Mouse (Mus musculus): ENCODE measurements around the gene Rasgrp3. TPM values are rescaled to one million over a fixed set of nuclear protein-coding genes. Genes with fewer than 3 reads are reported as not detected.

Gene Rasgrp3
- polyA plus RNA-seq, 1 experiment from 2014 or later: 9.8 TPM

- Histone ChIP-seq H3K36me3 (ENCODE audit: control insufficient read depth, insufficient read depth, low read length) (peaks cover 10% of the 10 kb centered on the region; the same call in 1 of the 2 replicates), H3K4me2 (no peak overlapping the region), H3K4me1 (replicated peaks; ENCODE audit: control insufficient read depth, insufficient read depth, low read length) (0 out of 2 replicates have a peak, but pooled peaks cover 2% of the 10 kb centered on the region), H3K27ac (ENCODE audit: low read depth, low read length) (no peak overlapping the region), H3K9me3 (ENCODE audit: control insufficient read depth, low read length) (no peaks in the 10 kb centered on the region), H3K9ac (ENCODE audit: low read depth, low read length) (no peak overlapping the region), H3K4me3 (ENCODE audit: low read depth, low read length) (no peak overlapping the region), H3K27me3 (replicated peaks; ENCODE audit: control insufficient read depth, insufficient read depth, low read length) (no peaks in the 10 kb centered on the region)
- DNase-seq (ENCODE audit: low spot score) (no peak), ATAC-seq (replicated peaks; ENCODE audit: low FRiP score) (0 out of 2 replicates have a peak, but pooled peaks have one; percentile 16)
- WGBS: 77% methylated on average over 12 of the region's 12 CpGs
Measured at GRCm38 (mm10) chr17:75534314-75535020, 98.8 kb downstream of the Rasgrp3 start.

GRCm38 (mm10) chr17:75535612-75536011 is 99.9 kb downstream of the Rasgrp3 start:
- ATAC-seq (replicated peaks; ENCODE audit: low FRiP score) (no peak), DNase-seq (ENCODE audit: low spot score) (no peak)
- no peak overlapping the region for H3K4me2 ChIP-seq
- no peak overlapping the region for H3K27ac ChIP-seq (ENCODE audit: low read depth, low read length)
- 0 out of 2 replicates have a peak, but pooled peaks cover 2% of the 10 kb centered on the region for H3K4me1 ChIP-seq (replicated peaks; ENCODE audit: control insufficient read depth, insufficient read depth, low read length)
- WGBS: 93% methylated on average over 4 of the region's 4 CpGs
- H3K4me3 ChIP-seq (ENCODE audit: low read depth, low read length): no peak overlapping the region
- H3K9me3 ChIP-seq (ENCODE audit: control insufficient read depth, low read length): no peaks in the 10 kb centered on the region
- no peaks in the 10 kb centered on the region for H3K27me3 ChIP-seq (replicated peaks; ENCODE audit: control insufficient read depth, insufficient read depth, low read length)
- H3K36me3 ChIP-seq (ENCODE audit: control insufficient read depth, insufficient read depth, low read length): peaks cover 10% of the 10 kb centered on the region; the same call in 1 of the 2 replicates
- no peak overlapping the region for H3K9ac ChIP-seq (ENCODE audit: low read depth, low read length)

DNA sequence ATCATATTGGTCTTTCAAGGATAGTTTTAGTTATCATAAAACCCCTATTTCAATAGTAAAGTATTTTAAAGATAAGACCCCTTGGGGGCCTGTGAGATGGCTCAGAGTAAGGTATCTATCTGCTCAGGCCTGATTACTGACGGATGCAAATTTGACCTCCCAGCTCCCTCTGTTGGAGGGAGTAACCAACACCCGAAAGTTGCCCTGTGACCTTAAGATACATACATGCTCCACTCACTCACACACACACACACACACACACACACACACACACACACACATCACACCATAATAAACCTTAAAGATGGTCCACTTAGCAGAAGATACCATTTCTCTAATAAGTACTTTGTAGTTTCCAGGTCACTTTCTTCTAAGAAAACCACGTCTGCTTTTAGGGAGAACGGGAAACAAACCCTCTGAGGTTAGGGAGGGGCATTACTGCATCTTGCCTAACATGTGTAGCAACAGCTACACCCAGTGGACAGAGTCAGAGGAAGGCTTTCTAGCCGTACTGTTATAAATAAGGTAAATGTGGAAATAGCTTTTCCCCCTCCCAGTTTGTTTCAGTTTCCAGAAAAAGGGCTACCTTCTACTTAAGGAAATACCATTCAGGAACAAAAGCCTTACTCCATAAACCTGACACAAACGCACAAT is 100.8 kb downstream of the Rasgrp3 start:
- 0 out of 2 replicates have a peak, but pooled peaks cover 2% of the 10 kb centered on the region for H3K4me1 ChIP-seq (replicated peaks; ENCODE audit: control insufficient read depth, insufficient read depth, low read length)
- H3K9me3 ChIP-seq (ENCODE audit: control insufficient read depth, low read length): no peaks in the 10 kb centered on the region
- H3K4me2 ChIP-seq: no peak overlapping the region
- ATAC-seq (replicated peaks; ENCODE audit: low FRiP score): peak; percentile 60
- H3K36me3 ChIP-seq (ENCODE audit: control insufficient read depth, insufficient read depth, low read length): peaks cover 10% of the 10 kb centered on the region; the same call in 1 of the 2 replicates
- H3K27ac ChIP-seq (ENCODE audit: low read depth, low read length): no peak overlapping the region
- WGBS: 37% methylated on average over 6 of the region's 6 CpGs
- H3K4me3 ChIP-seq (ENCODE audit: low read depth, low read length): no peak overlapping the region
- no peaks in the 10 kb centered on the region for H3K27me3 ChIP-seq (replicated peaks; ENCODE audit: control insufficient read depth, insufficient read depth, low read length)
- DNase-seq (ENCODE audit: low spot score): no peak
- no peak overlapping the region for H3K9ac ChIP-seq (ENCODE audit: low read depth, low read length)

- Histone ChIP-seq H3K9ac (ENCODE audit: low read depth, low read length) (no peak overlapping the region), H3K27me3 (replicated peaks; ENCODE audit: control insufficient read depth, insufficient read depth, low read length) (no peaks in the 10 kb centered on the region), H3K4me1 (replicated peaks; ENCODE audit: control insufficient read depth, insufficient read depth, low read length) (0 out of 2 replicates have a peak, but pooled peaks cover 2% of the 10 kb centered on the region), H3K27ac (ENCODE audit: low read depth, low read length) (no peak overlapping the region), H3K36me3 (ENCODE audit: control insufficient read depth, insufficient read depth, low read length) (peaks cover 11% of the 10 kb centered on the region; the same call in 1 of the 2 replicates), H3K9me3 (ENCODE audit: control insufficient read depth, low read length) (no peaks in the 10 kb centered on the region), H3K4me2 (no peak overlapping the region), H3K4me3 (ENCODE audit: low read depth, low read length) (no peak overlapping the region)
- 83% methylated on average over 7 of the region's 7 CpGs for WGBS
- ATAC-seq (replicated peaks; ENCODE audit: low FRiP score) (no peak), DNase-seq (ENCODE audit: low spot score) (no peak)
Measured at GRCm38 (mm10) chr17:75537050-75537445, 101.4 kb downstream of the Rasgrp3 start.

DNA sequence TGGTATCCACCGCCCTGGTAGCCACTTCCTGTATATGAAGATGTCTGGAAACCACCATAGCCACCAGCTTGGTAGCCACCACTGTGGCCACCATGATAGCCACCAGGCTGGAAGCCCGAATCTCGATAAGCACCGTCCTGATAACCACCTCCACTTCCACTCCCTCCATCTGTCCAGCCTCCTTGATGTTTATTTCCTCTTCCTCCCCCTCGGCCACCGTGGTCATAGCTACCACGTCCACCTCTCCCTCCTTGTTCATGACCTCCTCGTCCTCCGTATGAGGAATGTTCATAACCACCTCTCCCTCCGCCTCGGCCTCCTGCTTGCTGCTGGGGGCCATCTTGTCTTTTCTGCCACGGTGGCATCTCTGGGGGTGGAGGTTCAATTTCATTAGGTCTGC is 102.7 kb downstream of the Rasgrp3 start:
- WGBS: 81% methylated on average over 12 of the region's 12 CpGs
- ATAC-seq (replicated peaks; ENCODE audit: low FRiP score) (no peak), DNase-seq (ENCODE audit: low spot score) (no peak)
- no peak overlapping the region for H3K9ac ChIP-seq (ENCODE audit: low read depth, low read length)
- no peaks in the 10 kb centered on the region for H3K27me3 ChIP-seq (replicated peaks; ENCODE audit: control insufficient read depth, insufficient read depth, low read length)
- H3K4me2 ChIP-seq: no peak overlapping the region
- peaks cover 16% of the 10 kb centered on the region; the same call in 1 of the 2 replicates for H3K36me3 ChIP-seq (ENCODE audit: control insufficient read depth, insufficient read depth, low read length)
- no peak overlapping the region for H3K4me3 ChIP-seq (ENCODE audit: low read depth, low read length)
- 0 out of 2 replicates have a peak overlapping the region, but pooled peaks have one; percentile 2 for H3K27ac ChIP-seq (ENCODE audit: low read depth, low read length)
- H3K9me3 ChIP-seq (ENCODE audit: control insufficient read depth, low read length): no peaks in the 10 kb centered on the region
- H3K4me1 ChIP-seq (replicated peaks; ENCODE audit: control insufficient read depth, insufficient read depth, low read length): 0 out of 2 replicates have a peak, but pooled peaks cover 2% of the 10 kb centered on the region

DNA sequence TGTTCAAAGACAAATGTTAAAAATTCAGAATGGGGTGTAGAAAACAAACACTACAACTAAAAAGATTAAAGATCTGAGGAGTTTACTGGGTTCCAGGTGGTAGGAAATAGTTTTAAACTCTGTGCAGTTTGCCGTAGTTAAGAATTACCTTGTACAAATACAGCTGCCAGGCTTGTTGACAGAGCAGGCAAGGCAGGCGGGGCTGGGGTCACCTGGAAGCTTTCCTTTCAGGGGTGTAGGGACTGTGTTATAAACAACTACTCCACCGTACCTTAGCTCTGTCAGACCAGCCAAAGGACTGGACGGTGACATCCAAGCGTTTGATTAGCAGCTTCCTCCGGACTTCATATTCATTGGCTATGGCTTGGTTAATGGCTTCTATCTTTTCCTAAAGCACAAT is 103.4 kb downstream of the Rasgrp3 start:
- DNase-seq (ENCODE audit: low spot score) (no peak), ATAC-seq (replicated peaks; ENCODE audit: low FRiP score) (peak; percentile 38; the same call in 1 of the 2 replicates)
- no peaks in the 10 kb centered on the region for H3K27me3 ChIP-seq (replicated peaks; ENCODE audit: control insufficient read depth, insufficient read depth, low read length)
- no peak overlapping the region for H3K4me3 ChIP-seq (ENCODE audit: low read depth, low read length)
- H3K4me2 ChIP-seq: no peak overlapping the region
- no peak overlapping the region for H3K27ac ChIP-seq (ENCODE audit: low read depth, low read length)
- 81% methylated on average over 6 of the region's 6 CpGs for WGBS
- H3K9me3 ChIP-seq (ENCODE audit: control insufficient read depth, low read length): no peaks in the 10 kb centered on the region
- peaks cover 6% of the 10 kb centered on the region; the same call in 1 of the 2 replicates for H3K4me1 ChIP-seq (replicated peaks; ENCODE audit: control insufficient read depth, insufficient read depth, low read length)
- H3K9ac ChIP-seq (ENCODE audit: low read depth, low read length): no peak overlapping the region
- H3K36me3 ChIP-seq (ENCODE audit: control insufficient read depth, insufficient read depth, low read length): peaks cover 16% of the 10 kb centered on the region; the same call in 1 of the 2 replicates

DNA sequence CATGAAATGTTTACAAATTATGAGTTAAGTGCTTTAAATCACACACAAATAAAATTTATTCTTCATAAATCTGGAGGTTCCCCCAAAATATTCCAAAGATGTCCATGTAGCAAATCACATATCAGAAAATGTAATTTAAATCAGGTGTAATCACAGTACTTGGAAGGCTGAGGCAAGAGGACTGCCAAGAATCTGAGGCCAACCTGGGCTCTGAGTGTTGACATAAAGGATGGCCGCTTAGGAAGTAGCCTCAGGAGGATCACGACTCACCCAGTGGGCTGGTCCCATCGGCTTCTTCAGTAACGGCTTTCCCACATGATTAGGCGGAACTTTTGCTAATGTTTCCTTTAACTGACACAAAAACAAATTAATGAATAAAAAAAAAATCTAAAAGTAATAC is 104.1 kb downstream of the Rasgrp3 start:
- no peaks in the 10 kb centered on the region for H3K27me3 ChIP-seq (replicated peaks; ENCODE audit: control insufficient read depth, insufficient read depth, low read length)
- H3K4me2 ChIP-seq: no peak overlapping the region
- H3K9ac ChIP-seq (ENCODE audit: low read depth, low read length): no peak overlapping the region
- no peaks in the 10 kb centered on the region for H3K9me3 ChIP-seq (ENCODE audit: control insufficient read depth, low read length)
- peaks cover 13% of the 10 kb centered on the region for H3K4me1 ChIP-seq (replicated peaks; ENCODE audit: control insufficient read depth, insufficient read depth, low read length)
- no peak overlapping the region for H3K4me3 ChIP-seq (ENCODE audit: low read depth, low read length)
- WGBS: 79% methylated on average over 5 of the region's 5 CpGs
- H3K36me3 ChIP-seq (ENCODE audit: control insufficient read depth, insufficient read depth, low read length): peaks cover 19% of the 10 kb centered on the region; the same call in 1 of the 2 replicates
- no peak overlapping the region for H3K27ac ChIP-seq (ENCODE audit: low read depth, low read length)
- DNase-seq (ENCODE audit: low spot score) (no peak), ATAC-seq (replicated peaks; ENCODE audit: low FRiP score) (no peak)

DNA sequence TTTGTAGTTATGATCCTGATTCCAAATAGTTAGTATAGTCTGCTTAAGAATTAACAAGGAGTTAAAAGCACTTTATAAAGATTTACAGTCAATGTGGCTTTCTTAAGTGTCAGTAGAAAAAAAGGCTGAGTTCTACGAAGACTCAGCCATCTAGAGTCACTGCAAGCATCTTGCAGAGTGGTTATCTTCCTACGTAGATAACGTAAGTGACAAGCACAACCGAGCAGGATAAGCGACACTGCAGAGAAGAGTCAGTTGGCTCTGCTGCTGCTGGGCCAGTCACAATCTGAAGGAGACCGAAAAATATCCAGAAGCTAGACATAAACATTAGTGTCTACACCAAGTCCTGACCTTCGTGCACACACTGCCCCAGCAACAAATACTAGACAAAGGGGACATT is 107.7 kb downstream of the Rasgrp3 start:
- Histone ChIP-seq H3K4me2 (no peak overlapping the region), H3K27me3 (replicated peaks; ENCODE audit: control insufficient read depth, insufficient read depth, low read length) (no peaks in the 10 kb centered on the region), H3K4me1 (replicated peaks; ENCODE audit: control insufficient read depth, insufficient read depth, low read length) (peaks cover 16% of the 10 kb centered on the region), H3K4me3 (ENCODE audit: low read depth, low read length) (no peak overlapping the region), H3K9ac (ENCODE audit: low read depth, low read length) (no peak overlapping the region), H3K36me3 (ENCODE audit: control insufficient read depth, insufficient read depth, low read length) (peaks cover 21% of the 10 kb centered on the region; the same call in 1 of the 2 replicates), H3K27ac (ENCODE audit: low read depth, low read length) (no peak overlapping the region), H3K9me3 (ENCODE audit: control insufficient read depth, low read length) (no peaks in the 10 kb centered on the region)
- 35% methylated on average over 7 of the region's 7 CpGs for WGBS
- DNase-seq (ENCODE audit: low spot score) (peak; percentile 19), ATAC-seq (replicated peaks; ENCODE audit: low FRiP score) (peak; percentile 69)
